Mouse (Mus musculus) left cerebral cortex, postnatal 25 days (tissue): ENCODE measurements around the gene Pdk2. TPM values are rescaled to one million over a fixed set of nuclear protein-coding genes. Genes with fewer than 3 reads are reported as not detected.

Experiments used
- DNase-seq, 2 experiments: peaks; one replicate each; pipeline ENCODE4 v3.0.0; 2022; ENCODE audit warnings: low spot score in 2 of 2, mixed read lengths in 1 of 2
- intact Hi-C: fragments of 180-260 bp; cut with DNase I; formaldehyde crosslinking; loops from one replicate; pipeline ENCODE4 v1.15.1; 2025
- total RNA-seq, 2 experiments: library from RNA; stranded (reverse); gene quantifications; 2 replicates each; pipeline ENCODE4 v1.2.3; 2021

Gene Pdk2
- total RNA-seq, 2 experiments from 2014 or later = 87.3 to 88.7 TPM

GRCm38 (mm10) chr11:95008661-95009628 lies 32.2 kb downstream of the Pdk2 start:
- intact Hi-C loops = no loop called here
- no peak for DNase-seq

GRCm38 (mm10) chr11:95007418-95007817 lies 33.7 kb downstream of the Pdk2 start:
- intact Hi-C loops = no loop called here
- DNase-seq = no peak

- intact Hi-C loops = no loop called here
- DNase-seq = peak; percentile 69 to 76
Observed at GRCm38 (mm10) chr11:95006525-95007219, 34.5 kb downstream of the Pdk2 start.

- DNase-seq = no peak
- intact Hi-C loops = no loop called here
Observed at GRCm38 (mm10) chr11:95006038-95006437, 35.1 kb downstream of the Pdk2 start.

GRCm38 (mm10) chr11:95004937-95005198 lies 36.3 kb downstream of the Pdk2 start:
- DNase-seq = no peak
- intact Hi-C loops = no loop called here

- intact Hi-C loops = no loop called here
- no peak for DNase-seq
Observed at GRCm38 (mm10) chr11:95004136-95004936, 36.8 kb downstream of the Pdk2 start.

GRCm38 (mm10) chr11:95002705-95003104 lies 38.4 kb downstream of the Pdk2 start:
- intact Hi-C loops = no loop called here
- peak in 1 of 2 experiments; percentile 62 for DNase-seq

GRCm38 (mm10) chr11:95001584-95002347 lies 39.4 kb downstream of the Pdk2 start:
- intact Hi-C loops = loop anchor here (2.0 kb wide), 1 partner anchor 23 kb away; no protein-coding TSS in a partner anchor
- DNase-seq = no peak

- DNase-seq = peak in 1 of 2 experiments; percentile 74
- intact Hi-C loops = loop anchor here (2.0 kb wide), 1 partner anchor 22 kb away; no protein-coding TSS in a partner anchor
Observed at GRCm38 (mm10) chr11:95001058-95001457, 40.1 kb downstream of the Pdk2 start.

GRCm38 (mm10) chr11:95000548-95000947 lies 40.6 kb downstream of the Pdk2 start:
- intact Hi-C loops = loop anchor here (2.0 kb wide), 1 partner anchor 22 kb away; no protein-coding TSS in a partner anchor
- DNase-seq = no peak

GRCm38 (mm10) chr11:95000128-95000527 lies 41.0 kb downstream of the Pdk2 start:
- DNase-seq = no peak
- intact Hi-C loops = loop anchor here (2.0 kb wide), 1 partner anchor 21 kb away; no protein-coding TSS in a partner anchor

- intact Hi-C loops = no loop called here
- peak; percentile 61 to 74 for DNase-seq
Observed at GRCm38 (mm10) chr11:94998041-94998531, 43.1 kb downstream of the Pdk2 start.

- DNase-seq = no peak
- intact Hi-C loops = no loop called here
Observed at GRCm38 (mm10) chr11:94997596-94997995, 43.6 kb downstream of the Pdk2 start.

GRCm38 (mm10) chr11:94996984-94997383 lies 44.2 kb downstream of the Pdk2 start:
- intact Hi-C loops = no loop called here
- no peak for DNase-seq

- no peak for DNase-seq
- intact Hi-C loops = no loop called here
Observed at GRCm38 (mm10) chr11:94996101-94996500, 45.1 kb downstream of the Pdk2 start.

- DNase-seq = no peak
- intact Hi-C loops = loop anchor here (5.0 kb wide), 2 partner anchors 42 to 668 kb away; partner anchors contain the start of gene Ankrd40
Observed at GRCm38 (mm10) chr11:94994947-94995772, 46.0 kb downstream of the Pdk2 start.

GRCm38 (mm10) chr11:94994208-94994814 lies 46.8 kb downstream of the Pdk2 start:
- intact Hi-C loops = loop anchor here (5.0 kb wide), 2 partner anchors 43 to 667 kb away; partner anchors contain the start of gene Ankrd40

More at GRCm38 (mm10) chr11:94994208-94994814, 46.8 kb downstream of the Pdk2 start:
- no peak for DNase-seq
